Mouse (Mus musculus) effector memory CD4-positive, alpha-beta T cell, adult 5 months (primary cell): ENCODE data around the gene Vmn2r94. TPM values are rescaled to one million over a fixed set of nuclear protein-coding genes. Genes with fewer than 3 reads are reported as not detected.

ENCODE experiments used
- polyA plus RNA-seq: library from polyadenylated mRNA; unstranded; fragments of 100-300 nt; shearing (Covaris generic); gene quantifications from one replicate; pipeline ENCODE4 v1.2.1, GENCODE M21; 2017

The Vmn2r94 gene
- not detected for polyA plus RNA-seq

GRCm38 (mm10) chr17:18277656-18278055, at the start of gene Vmn2r94:
TSS of gene Vmn2r94 (minus strand) at chr17:18277756.

GRCm38 (mm10) chr17:18297799-18298198, 20.2 kb upstream of the Vmn2r94 start, which contains the start of gene Vmn2r93:
TSS of gene Vmn2r93 (plus strand) at chr17:18298099.

Other genes with a start within 250 kb of the Vmn2r94 start
- 0.14 TPM for gene Vmn2r124, start 228.3 kb downstream of the Vmn2r94 start, polyA plus RNA-seq
- gene Vmn2r91, start 192.7 kb downstream of the Vmn2r94 start, polyA plus RNA-seq, result not detected
- not detected for gene Vmn2r92, start 125.9 kb downstream of the Vmn2r94 start, polyA plus RNA-seq
- 0.17 TPM for gene Vmn2r93, start 20.3 kb upstream of the Vmn2r94 start, polyA plus RNA-seq
- gene Vmn2r95, start 146.3 kb upstream of the Vmn2r94 start, polyA plus RNA-seq, result not detected